Mouse (Mus musculus) stomach, embryonic 15.5 days (tissue): ENCODE measurements around the gene Trnp1. TPM values are rescaled to one million over a fixed set of nuclear protein-coding genes. Genes with fewer than 3 reads are reported as not detected.

Experiments
- ATAC-seq: fragments of 200-750 bp; cut with Nextera tagmentation; 2 replicates; pipeline ENCODE4 v1.8.0; 2017; ENCODE audit warnings: low read depth, moderate number of reproducible peaks, moderate TSS enrichment; ENCODE audit not compliant: insufficient read depth, low FRiP score
- H3K27ac ChIP-seq: fragments of 300-500 bp; sonication (generic); 2 replicates; pipeline ENCODE4 v1.5.1; 2015; ENCODE audit warnings: mild to moderate bottlenecking, inconsistent platforms
- H3K27me3 ChIP-seq: fragments of 300-500 bp; sonication (generic); replicated peaks from 2 replicates; pipeline ENCODE4 v1.6.1; 2015; ENCODE audit warnings: inconsistent platforms
- H3K36me3 ChIP-seq: fragments of 300-500 bp; sonication (generic); 2 replicates; pipeline ENCODE4 v1.6.1; 2015; ENCODE audit warnings: inconsistent platforms
- H3K4me1 ChIP-seq: fragments of 300-500 bp; sonication (generic); 2 replicates; pipeline ENCODE4 v1.6.1; 2015; ENCODE audit warnings: inconsistent platforms
- H3K4me2 ChIP-seq: fragments of 300-500 bp; sonication (generic); 2 replicates; pipeline ENCODE4 v1.6.1; 2015; ENCODE audit warnings: mild to moderate bottlenecking, inconsistent platforms
- H3K4me3 ChIP-seq: fragments of 300-500 bp; sonication (generic); replicated peaks from 2 replicates; pipeline ENCODE4 v1.5.1; 2015; ENCODE audit warnings: inconsistent platforms
- H3K9ac ChIP-seq: fragments of 300-500 bp; sonication (generic); 2 replicates; pipeline ENCODE4 v1.6.1; 2015; ENCODE audit warnings: inconsistent platforms
- H3K9me3 ChIP-seq: fragments of 300-500 bp; sonication (generic); 2 replicates; pipeline ENCODE4 v1.6.1; 2016; ENCODE audit warnings: inconsistent platforms
- WGBS: fragments of 180-500 bp; shearing (Covaris S2); methylation state at CpG from one replicate; pipeline ENCODE4 v1.1.7; 2015; 5-methylcytosine and 5-hydroxymethylcytosine counted together
- polyA plus RNA-seq: library from polyadenylated mRNA; unstranded; fragments of >200 nt; fragmentation: Nextera tagmentation; extraction: Ambion mirVana; gene quantifications from 2 replicates; pipeline ENCODE4 v1.2.1, GENCODE M21; 2015

Gene Trnp1
- polyA plus RNA-seq, 1 experiment from 2014 or later, result 2.8 TPM

GRCm38 (mm10) chr4:133511050-133511449 lies 12.7 kb upstream of the Trnp1 start:
- ATAC-seq, result no peak
- Histone ChIP-seq H3K27me3 (no peaks in the 10 kb centered on the region), H3K4me1 (no peaks in the 10 kb centered on the region), H3K36me3 (no peaks in the 10 kb centered on the region), H3K4me2 (no peak overlapping the region), H3K9me3 (no peaks in the 10 kb centered on the region), H3K4me3 (no peak overlapping the region), H3K27ac (no peak overlapping the region), H3K9ac (no peak overlapping the region)
- 72% methylated on average over 5 of the region's 5 CpGs for WGBS

- Histone ChIP-seq H3K4me2 (no peak overlapping the region), H3K27me3 (peaks cover 4% of the 10 kb centered on the region; the same call in 1 of the 2 replicates), H3K36me3 (no peaks in the 10 kb centered on the region), H3K9ac (no peak overlapping the region), H3K4me3 (no peak overlapping the region), H3K4me1 (no peaks in the 10 kb centered on the region), H3K27ac (no peak overlapping the region), H3K9me3 (no peaks in the 10 kb centered on the region)
- 83% methylated on average over 7 of the region's 7 CpGs for WGBS
- ATAC-seq, result no peak
Observed at GRCm38 (mm10) chr4:133508990-133509389, 10.6 kb upstream of the Trnp1 start.

GRCm38 (mm10) chr4:133506573-133506972 lies 8.2 kb upstream of the Trnp1 start:
- no peak overlapping the region for H3K9ac ChIP-seq
- H3K4me2 ChIP-seq, result no peak overlapping the region
- H3K4me1 ChIP-seq, result no peaks in the 10 kb centered on the region
- WGBS, result 64% methylated on average over 5 of the region's 5 CpGs
- no peak for ATAC-seq
- peaks cover 16% of the 10 kb centered on the region for H3K27me3 ChIP-seq
- H3K36me3 ChIP-seq, result no peaks in the 10 kb centered on the region
- H3K27ac ChIP-seq, result no peak overlapping the region
- H3K9me3 ChIP-seq, result no peaks in the 10 kb centered on the region
- H3K4me3 ChIP-seq, result no peak overlapping the region

GRCm38 (mm10) chr4:133504755-133505485 lies 6.6 kb upstream of the Trnp1 start:
- Histone ChIP-seq H3K36me3 (no peaks in the 10 kb centered on the region), H3K4me2 (no peak overlapping the region), H3K4me3 (no peak overlapping the region), H3K4me1 (no peaks in the 10 kb centered on the region), H3K9me3 (no peaks in the 10 kb centered on the region), H3K27ac (no peak overlapping the region), H3K27me3 (peaks cover 32% of the 10 kb centered on the region), H3K9ac (no peak overlapping the region)
- no peak for ATAC-seq
- 60% methylated on average over 9 of the region's 9 CpGs for WGBS

GRCm38 (mm10) chr4:133504300-133504699 lies 6.0 kb upstream of the Trnp1 start:
- Histone ChIP-seq H3K27me3 (peaks cover 38% of the 10 kb centered on the region), H3K4me1 (no peaks in the 10 kb centered on the region), H3K27ac (no peak overlapping the region), H3K36me3 (no peaks in the 10 kb centered on the region), H3K9ac (no peak overlapping the region), H3K4me3 (no peak overlapping the region), H3K9me3 (no peaks in the 10 kb centered on the region), H3K4me2 (no peak overlapping the region)
- WGBS, result 44% methylated on average over 5 of the region's 5 CpGs
- no peak for ATAC-seq

GRCm38 (mm10) chr4:133501514-133501913 lies 3.2 kb upstream of the Trnp1 start:
- H3K9ac ChIP-seq, result no peak overlapping the region
- no peak overlapping the region for H3K4me3 ChIP-seq
- no peak overlapping the region for H3K27ac ChIP-seq
- H3K4me1 ChIP-seq, result peaks cover 17% of the 10 kb centered on the region
- WGBS, result 58% methylated on average over 7 of the region's 7 CpGs
- H3K9me3 ChIP-seq, result no peaks in the 10 kb centered on the region
- H3K27me3 ChIP-seq, result peaks cover 64% of the 10 kb centered on the region
- H3K36me3 ChIP-seq, result no peaks in the 10 kb centered on the region
- no peak overlapping the region for H3K4me2 ChIP-seq
- ATAC-seq, result no peak

GRCm38 (mm10) chr4:133497461-133498159 lies 740 bp downstream of the Trnp1 start:
- no peak for ATAC-seq
- Histone ChIP-seq H3K4me2 (peak overlapping the region; percentile 100), H3K9me3 (no peaks in the 10 kb centered on the region), H3K9ac (peak overlapping the region; percentile 34), H3K36me3 (no peaks in the 10 kb centered on the region), H3K27ac (no peak overlapping the region), H3K27me3 (peaks cover 66% of the 10 kb centered on the region), H3K4me3 (peak overlapping the region; percentile 61), H3K4me1 (peaks cover 17% of the 10 kb centered on the region)
- WGBS, result under 1% methylated on average over 70 of the region's 70 CpGs

GRCm38 (mm10) chr4:133496738-133497445 lies 1.5 kb downstream of the Trnp1 start:
- WGBS, result 31% methylated on average over 6 of the region's 6 CpGs
- Histone ChIP-seq H3K27ac (no peak overlapping the region), H3K4me2 (peak overlapping the region; percentile 100; the same call in 1 of the 2 replicates), H3K9me3 (no peaks in the 10 kb centered on the region), H3K4me1 (peaks cover 18% of the 10 kb centered on the region), H3K4me3 (peak overlapping the region; percentile 61; the same call in 1 of the 2 replicates), H3K36me3 (no peaks in the 10 kb centered on the region), H3K27me3 (peaks cover 63% of the 10 kb centered on the region), H3K9ac (no peak overlapping the region)
- no peak for ATAC-seq

- peaks cover 51% of the 10 kb centered on the region for H3K27me3 ChIP-seq
- WGBS, result 39% methylated on average over 7 of the region's 7 CpGs
- no peak for ATAC-seq
Observed at GRCm38 (mm10) chr4:133495711-133496110, 2.6 kb downstream of the Trnp1 start.

GRCm38 (mm10) chr4:133494867-133495266 lies 3.5 kb downstream of the Trnp1 start:
- peaks cover 43% of the 10 kb centered on the region for H3K27me3 ChIP-seq
- no peak for ATAC-seq
- no peaks in the 10 kb centered on the region for H3K36me3 ChIP-seq
- H3K4me2 ChIP-seq, result no peak overlapping the region
- 69% methylated on average over 4 of the region's 4 CpGs for WGBS
- H3K9ac ChIP-seq, result no peak overlapping the region
- H3K27ac ChIP-seq, result no peak overlapping the region
- H3K4me1 ChIP-seq, result peaks cover 25% of the 10 kb centered on the region
- no peak overlapping the region for H3K4me3 ChIP-seq
- H3K9me3 ChIP-seq, result no peaks in the 10 kb centered on the region

More at GRCm38 (mm10) chr4:133495711-133496110, 2.6 kb downstream of the Trnp1 start:
- Histone ChIP-seq H3K4me3 (no peak overlapping the region), H3K4me2 (no peak overlapping the region), H3K27ac (no peak overlapping the region), H3K9ac (no peak overlapping the region), H3K4me1 (peaks cover 25% of the 10 kb centered on the region), H3K9me3 (no peaks in the 10 kb centered on the region), H3K36me3 (no peaks in the 10 kb centered on the region)

GRCm38 (mm10) chr4:133494432-133494831 lies 3.9 kb downstream of the Trnp1 start:
- Histone ChIP-seq H3K36me3 (no peaks in the 10 kb centered on the region), H3K9me3 (no peaks in the 10 kb centered on the region), H3K4me1 (peaks cover 29% of the 10 kb centered on the region), H3K9ac (no peak overlapping the region), H3K27ac (peak overlapping the region; percentile 36; the same call in 1 of the 2 replicates), H3K27me3 (peaks cover 39% of the 10 kb centered on the region), H3K4me2 (peak overlapping the region; percentile 56), H3K4me3 (peak overlapping the region; percentile 36)
- peak; percentile 38; the same call in 1 of the 2 replicates for ATAC-seq
- WGBS, result under 1% methylated on average over 12 of the region's 12 CpGs

GRCm38 (mm10) chr4:133493895-133494294 lies 4.5 kb downstream of the Trnp1 start:
- WGBS, result 14% methylated on average over 11 of the region's 12 CpGs
- Histone ChIP-seq H3K4me2 (peak overlapping the region; percentile 56), H3K4me1 (peaks cover 32% of the 10 kb centered on the region), H3K9ac (no peak overlapping the region), H3K27ac (peak overlapping the region; percentile 36; the same call in 1 of the 2 replicates), H3K9me3 (no peaks in the 10 kb centered on the region), H3K36me3 (no peaks in the 10 kb centered on the region), H3K27me3 (peaks cover 33% of the 10 kb centered on the region), H3K4me3 (peak overlapping the region; percentile 36)
- no peak for ATAC-seq
